Mouse (Mus musculus) stomach, postnatal 0 days (tissue): ENCODE data around the gene Ddx39b.

Experiments used
- CTCF ChIP-seq: IDR thresholded peaks from 2 replicates; pipeline ENCODE4 v1.5.1; 2016; ENCODE audit warnings: antibody characterized with exemption, low read depth, mild to moderate bottlenecking, moderate library complexity
- EP300 ChIP-seq: optimal IDR thresholded peaks from 2 replicates; pipeline ENCODE3; 2016; ENCODE audit warnings: antibody characterized with exemption

DNA sequence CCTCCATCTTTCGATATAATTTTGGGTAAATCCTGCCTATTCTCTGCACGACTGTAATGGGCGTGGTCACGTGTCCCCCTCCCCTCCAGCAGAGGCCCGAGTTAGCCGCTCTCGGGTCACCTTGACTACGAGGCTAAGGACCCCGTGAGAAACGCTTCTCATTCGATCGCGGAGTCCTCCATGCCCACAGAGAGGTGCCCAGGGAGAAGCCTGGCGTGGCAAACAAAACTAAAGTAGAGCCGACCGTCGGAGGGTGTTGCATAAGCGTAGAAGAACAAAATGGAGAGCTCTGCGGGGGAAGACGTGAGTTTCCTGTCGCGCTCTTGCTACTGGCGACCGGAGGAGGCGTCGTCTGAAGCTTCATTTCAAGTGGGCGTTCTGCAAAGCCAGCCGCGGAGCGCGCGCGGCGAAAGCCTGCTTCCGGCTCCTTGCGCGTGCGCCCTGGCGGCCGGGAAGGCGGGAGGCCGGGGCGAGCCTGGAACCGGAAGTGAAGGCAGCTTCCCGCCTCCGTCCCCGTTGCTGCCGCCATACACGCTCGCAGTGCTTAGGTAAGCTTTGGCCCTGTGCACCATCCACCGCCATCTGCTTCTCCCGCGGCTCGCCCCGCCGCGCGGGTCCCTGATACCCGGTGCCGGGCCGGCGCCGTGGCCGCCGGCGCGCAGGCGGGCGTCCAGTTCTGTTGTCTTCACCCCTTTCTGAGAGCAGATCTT is at the start of gene Ddx39b:
- peak; percentile 94 for TF ChIP-seq EP300
- peak; percentile 44 for TF ChIP-seq CTCF
